Mouse (Mus musculus) ES-Bruce4 (cell line): Measurements from ENCODE around the gene Araf.

Source experiments
- CTCF ChIP-seq: IDR thresholded peaks from one replicate; pipeline ENCODE4 v1.8.1; 2011; ENCODE audit warnings: low read depth, low read length
- EP300 ChIP-seq: IDR thresholded peaks from 2 replicates; pipeline ENCODE4 v1.6.1; 2011; ENCODE audit warnings: low read depth, low read length; ENCODE audit not compliant: insufficient read depth
- POLR2A ChIP-seq: IDR thresholded peaks from one replicate; pipeline ENCODE4 v1.8.1; 2011; ENCODE audit warnings: low read length; ENCODE audit not compliant: insufficient read depth

DNA sequence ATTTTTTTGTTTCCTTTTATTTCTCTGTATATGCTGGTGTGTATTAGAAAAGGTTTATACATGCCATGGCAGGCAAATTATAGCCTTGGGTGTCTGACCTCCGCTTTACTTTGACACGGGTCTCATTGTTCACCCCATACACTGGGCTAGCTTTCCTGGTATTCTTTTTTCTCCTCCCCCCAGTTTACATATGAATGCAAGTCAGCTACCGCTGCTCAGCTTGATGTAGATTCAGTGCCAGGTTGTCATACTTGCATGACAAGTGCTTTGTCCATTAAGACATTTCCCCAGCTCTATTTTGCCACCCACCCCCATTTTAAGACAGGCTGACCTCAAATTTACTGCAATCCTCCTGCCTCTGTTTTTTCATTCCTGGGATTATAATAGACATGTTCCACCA lies 77.6 kb downstream of the Araf start:
- TF ChIP-seq CTCF: no peak
- TF ChIP-seq EP300: no peak
- no peak for TF ChIP-seq POLR2A
